Mouse (Mus musculus): ENCODE results near the gene G6pc3.
A peak's percentile ranks its signal among the peaks of the same experiment; 100 is the strongest.

G6pc3 gene

GRCm38 (mm10) chr11:102219247-102219993, 30.0 kb downstream of the G6pc3 start:
- peak; percentile 62 for DNase-seq

GRCm38 (mm10) chr11:102219994-102220346, 30.6 kb downstream of the G6pc3 start:
- DNase-seq, result peak; percentile 69

DNA sequence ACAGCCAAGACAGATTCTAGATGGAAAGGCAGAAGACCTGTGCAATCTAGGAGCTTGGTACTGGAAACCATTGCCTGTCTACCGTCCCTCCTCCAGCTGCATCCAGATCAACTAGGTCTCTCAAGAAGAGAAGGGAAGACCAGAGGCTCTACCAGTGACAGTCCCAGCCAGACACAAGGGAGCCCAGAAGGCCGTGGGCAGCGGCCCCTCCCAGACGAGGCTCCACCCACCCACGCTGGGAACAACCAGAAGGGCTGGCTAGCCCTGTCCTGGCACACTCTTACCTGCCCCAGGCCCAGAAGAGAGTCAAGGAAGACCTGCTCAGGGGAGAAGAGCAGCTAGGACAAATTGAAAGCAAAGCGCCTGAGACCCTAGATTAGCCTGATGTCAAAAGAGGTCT, 31.0 kb downstream of the G6pc3 start:
- no peak for DNase-seq

GRCm38 (mm10) chr11:102221243-102221953, 32.0 kb downstream of the G6pc3 start:
- DNase-seq, result no peak

DNA sequence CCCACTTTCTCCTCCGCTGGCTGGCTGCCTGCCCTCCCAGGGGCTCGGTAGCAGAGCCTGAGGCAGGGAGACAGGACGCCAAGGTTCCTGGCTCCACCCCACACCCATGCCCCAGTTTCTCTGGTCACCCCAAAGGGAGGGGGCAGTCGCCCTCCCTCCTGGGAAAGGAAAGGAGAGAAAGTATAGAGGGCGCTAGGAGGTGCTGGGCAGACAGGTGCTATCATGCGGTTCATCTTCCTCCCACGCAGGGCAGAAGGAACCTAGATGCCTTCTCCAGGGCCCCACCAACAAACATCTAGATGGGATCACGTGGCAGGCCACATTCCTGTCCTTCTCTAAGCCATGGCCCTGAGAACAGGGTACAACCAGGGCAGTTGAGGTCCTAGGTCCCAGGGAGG, 32.5 kb downstream of the G6pc3 start:
- peak; percentile 58 for DNase-seq

DNA sequence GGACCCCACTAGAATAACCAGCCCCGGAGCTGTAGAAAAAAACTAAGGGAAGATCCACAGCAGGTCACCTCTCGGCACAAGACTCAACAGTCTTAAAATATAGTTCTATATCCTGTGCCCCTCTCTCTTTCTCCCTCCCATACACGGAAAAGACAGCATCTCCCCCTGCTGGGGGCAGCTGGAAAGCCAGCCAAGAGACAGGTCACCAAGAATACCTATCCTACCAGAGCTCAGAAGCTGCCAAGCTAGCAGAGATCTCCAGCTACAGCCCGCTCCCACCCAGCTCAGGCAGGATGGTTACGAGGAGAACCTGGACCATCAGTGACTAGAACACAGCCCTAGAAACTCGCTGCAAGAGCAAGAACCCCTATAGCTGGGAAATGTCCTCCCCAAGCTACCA, 33.7 kb downstream of the G6pc3 start:
- no peak for DNase-seq

DNA sequence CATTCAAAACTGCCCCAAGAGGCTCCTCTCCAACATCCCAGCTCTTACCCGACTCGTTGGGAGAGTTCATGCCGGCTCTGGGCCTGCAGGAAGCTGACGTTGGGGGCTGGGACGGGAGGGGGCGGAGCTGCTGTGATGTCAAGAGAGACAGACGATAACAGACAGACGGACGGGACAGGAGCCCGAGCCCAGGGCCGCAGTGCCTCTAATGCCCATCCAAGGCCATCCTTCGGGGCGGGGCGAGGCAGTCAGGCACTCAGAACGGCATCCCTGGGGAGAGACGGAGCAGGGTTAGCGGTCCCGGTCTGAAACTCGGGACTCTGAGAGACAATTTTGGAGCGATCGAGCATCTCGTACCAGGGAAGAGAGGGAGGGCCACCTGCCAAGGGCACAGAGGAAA, 35.3 kb downstream of the G6pc3 start:
- DNase-seq, result peak; percentile 41

DNA sequence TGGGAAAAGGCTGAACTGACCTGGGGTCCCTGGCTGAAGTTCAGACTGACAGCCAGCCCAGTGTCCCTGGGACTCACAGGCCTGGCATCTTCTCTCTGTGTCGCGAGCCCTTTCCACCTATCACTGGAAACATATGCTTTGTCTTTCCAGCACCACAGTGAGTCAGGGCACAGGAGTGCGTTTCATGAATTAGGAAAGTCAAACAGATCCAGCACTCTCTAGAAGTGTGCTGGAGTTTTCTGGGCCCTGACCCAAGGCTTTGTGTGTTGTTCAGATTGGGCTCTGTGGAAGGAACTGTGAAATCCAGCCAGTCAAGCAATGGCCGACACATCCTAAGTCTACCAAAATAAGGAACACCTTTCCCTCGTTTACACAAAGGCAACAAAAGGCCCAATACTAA, 35.8 kb downstream of the G6pc3 start:
- no peak for DNase-seq

- peak; percentile 29 for DNase-seq
Measured at GRCm38 (mm10) chr11:102226067-102226978, 36.9 kb downstream of the G6pc3 start.

DNA sequence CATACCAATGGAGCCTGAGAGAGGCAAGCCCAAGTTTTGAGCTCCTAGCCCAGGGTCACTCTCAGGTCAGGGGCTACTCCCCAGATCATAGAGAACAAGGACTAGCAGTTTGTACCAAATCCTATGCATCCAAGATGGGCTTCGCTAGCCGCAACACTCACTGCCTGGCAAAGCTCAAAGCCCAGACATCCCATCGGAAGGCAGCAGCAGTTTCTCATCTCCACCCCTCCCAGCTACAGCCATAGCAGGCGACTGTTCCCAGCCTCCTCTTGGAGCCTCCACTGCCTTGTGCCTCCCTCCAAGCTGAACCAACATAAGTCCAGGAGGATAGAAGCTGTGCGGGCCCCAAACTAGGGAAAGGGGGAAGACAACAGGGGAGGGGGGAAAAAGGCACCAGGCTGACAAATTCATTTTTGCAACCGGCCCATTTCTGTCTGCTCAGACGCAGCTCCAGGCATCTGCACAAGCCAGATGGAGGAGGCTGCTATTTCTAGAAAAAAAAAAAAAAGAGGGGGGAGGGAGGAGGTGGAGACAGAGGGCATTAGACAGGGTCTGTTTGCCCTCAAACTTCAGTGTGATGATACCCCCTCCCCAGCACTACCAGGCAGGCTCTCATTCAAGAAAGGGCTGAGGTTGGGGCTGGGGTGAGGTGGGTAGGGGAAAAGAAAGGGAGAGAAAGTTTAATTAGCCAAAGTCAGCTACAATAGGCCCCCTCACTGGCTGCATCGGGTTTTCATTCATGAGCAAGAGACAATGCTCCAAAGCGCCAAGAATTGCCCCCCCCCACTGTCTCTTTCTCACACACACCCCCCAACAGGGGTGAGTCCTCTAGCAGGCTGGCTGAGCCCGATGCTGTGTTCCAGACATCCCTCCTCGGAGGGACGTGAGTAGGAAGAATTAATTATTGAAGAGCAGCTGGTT, 38.1 kb downstream of the G6pc3 start:
- no peak for DNase-seq

- no peak for DNase-seq
Measured at GRCm38 (mm10) chr11:102228191-102228545, 38.7 kb downstream of the G6pc3 start.

DNA sequence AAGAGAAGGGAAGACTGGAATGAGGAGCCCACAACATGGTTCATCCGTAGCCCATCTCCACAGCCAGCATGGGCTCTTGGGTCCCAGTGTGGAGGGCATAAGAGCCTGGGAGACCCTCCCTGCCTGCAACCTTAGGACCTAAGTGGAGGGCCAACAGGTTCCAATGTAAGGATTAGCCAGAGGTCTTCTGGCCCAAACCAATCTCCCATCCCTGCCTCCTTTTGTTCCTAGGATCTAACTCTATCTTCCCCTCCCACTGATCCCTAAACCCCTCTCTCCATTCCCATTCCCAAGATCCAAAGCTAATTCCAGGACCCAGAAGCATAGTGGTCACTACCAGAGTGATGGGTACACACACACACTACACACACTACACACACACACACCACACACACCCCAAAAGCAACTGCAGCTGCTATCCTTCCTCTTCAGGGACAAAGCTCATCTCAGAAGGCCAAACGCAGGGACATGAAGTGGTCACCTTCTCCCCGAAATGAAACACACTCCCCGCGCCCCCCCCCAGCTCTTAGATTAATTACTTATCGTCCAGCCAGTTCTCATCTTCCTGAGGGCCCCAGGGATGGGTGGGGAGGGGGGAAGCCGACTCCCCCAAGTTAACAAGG, 39.3 kb downstream of the G6pc3 start:
- DNase-seq, result no peak

DNA sequence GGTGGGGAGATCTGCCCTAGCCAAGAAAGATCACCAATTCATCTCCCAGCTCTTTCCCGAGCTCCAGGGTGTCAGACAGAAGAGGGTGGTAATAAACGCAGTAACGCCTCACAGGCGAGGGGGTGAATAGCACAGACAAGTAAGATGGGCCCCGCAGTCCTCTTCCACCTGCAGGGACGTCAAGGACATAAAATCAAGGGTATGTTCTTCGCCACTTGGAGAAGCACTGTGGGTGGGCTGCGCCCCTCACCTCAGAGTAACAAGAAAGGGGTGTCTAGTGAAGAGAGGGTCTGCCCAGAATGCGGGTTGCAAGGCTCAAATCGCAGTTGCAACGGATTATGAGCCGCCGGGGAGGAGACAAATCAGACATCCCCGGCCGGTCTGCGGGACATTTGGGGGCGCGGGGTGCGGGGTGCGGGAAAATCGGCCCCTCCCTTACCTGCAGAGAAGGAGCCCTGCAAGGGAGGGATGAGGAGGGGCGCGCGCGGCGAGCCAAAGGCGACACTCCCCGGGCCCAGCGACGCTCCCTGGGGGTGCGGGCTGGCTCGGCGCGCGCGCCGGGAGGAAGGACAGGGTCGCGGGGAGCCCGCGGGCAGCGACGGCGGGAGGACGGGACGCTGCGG, 40.0 kb downstream of the G6pc3 start:
- DNase-seq, result no peak

DNA sequence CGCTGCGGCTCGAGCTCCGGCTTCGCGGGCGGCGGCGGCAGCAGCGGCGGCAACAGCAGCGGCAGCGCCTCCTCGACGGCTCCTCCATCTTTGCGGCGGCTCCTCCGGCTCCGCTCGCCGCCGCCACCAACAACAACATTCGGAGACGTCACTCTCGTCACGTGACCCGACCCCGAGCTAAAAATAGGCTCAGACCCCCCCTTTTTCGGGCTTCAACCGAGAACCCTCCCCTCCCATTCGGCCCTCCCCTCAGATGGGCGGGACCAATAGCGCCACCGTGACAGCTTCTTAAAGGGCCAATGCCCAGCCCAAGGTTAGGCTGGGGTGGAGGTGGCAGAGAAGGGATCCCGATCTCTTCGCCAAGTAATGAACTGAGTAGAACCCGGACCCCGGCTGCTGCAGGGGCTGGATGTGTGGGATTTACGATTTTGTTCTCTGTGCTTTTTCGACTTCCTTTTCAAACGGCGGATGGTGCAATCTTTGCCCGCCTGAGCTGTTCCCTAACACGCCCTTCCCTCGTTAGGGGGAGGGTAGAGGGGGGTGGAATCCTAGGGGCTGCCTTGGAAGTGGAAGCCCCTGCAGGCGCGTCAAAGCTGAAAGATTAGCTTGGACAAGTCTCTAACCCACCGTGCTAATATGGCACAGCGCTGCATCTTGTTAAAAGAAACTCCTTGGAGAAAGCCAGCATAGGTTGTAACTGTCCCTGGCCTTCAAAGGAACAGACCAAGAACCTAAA, 40.8 kb downstream of the G6pc3 start, which contains the start of gene Hdac5:
Gene Hdac5 (minus strand): TSS at position 161 of the 736 bp plus-strand sequence.
- peak; percentile 97 for DNase-seq

DNA sequence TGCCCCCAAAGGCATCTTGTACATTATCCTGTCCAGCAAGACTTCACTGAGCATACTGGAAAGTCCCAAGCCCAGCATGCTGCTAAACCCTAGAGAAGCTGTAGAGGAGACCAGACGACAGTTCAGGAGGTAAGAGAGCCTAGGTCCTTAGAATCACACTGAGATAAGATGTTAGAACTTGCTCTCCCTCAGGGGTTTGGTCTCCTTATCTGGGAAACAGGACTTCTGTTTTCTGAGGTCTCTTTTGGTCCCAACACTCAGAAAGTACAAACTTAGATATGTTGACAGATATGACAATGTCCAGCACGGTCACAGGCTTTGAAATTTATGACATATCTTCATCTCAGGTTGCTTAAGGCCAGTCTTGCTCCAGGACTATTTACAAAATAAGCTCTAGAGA, 46.6 kb downstream of the G6pc3 start:
- DNase-seq, result no peak

GRCm38 (mm10) chr11:102240636-102241035, 51.2 kb downstream of the G6pc3 start:
- no peak for DNase-seq

- DNase-seq, result no peak
Measured at GRCm38 (mm10) chr11:102241246-102241645, 51.8 kb downstream of the G6pc3 start.

GRCm38 (mm10) chr11:102241874-102242273, 52.5 kb downstream of the G6pc3 start:
- DNase-seq, result no peak
